Mouse (Mus musculus) cerebellum, adult 8-10 months (tissue): ENCODE measurements around the gene Clec18a.
"Not testable (repeated sequence)": the region's sequence is repeated elsewhere in the genome, so short reads cannot be mapped to it uniquely, and the experiment has no call there.

ENCODE experiments used
- DNase-seq: peaks from one replicate; pipeline ENCODE4 v3.0.0; 2022

Gene Clec18a

GRCm38 (mm10) chr8:111092326-111092725 is at the start of gene Clec18a:
TSS of gene Clec18a (minus strand) at chr8:111092426.
- DNase-seq: not testable (repeated sequence)

DNA sequence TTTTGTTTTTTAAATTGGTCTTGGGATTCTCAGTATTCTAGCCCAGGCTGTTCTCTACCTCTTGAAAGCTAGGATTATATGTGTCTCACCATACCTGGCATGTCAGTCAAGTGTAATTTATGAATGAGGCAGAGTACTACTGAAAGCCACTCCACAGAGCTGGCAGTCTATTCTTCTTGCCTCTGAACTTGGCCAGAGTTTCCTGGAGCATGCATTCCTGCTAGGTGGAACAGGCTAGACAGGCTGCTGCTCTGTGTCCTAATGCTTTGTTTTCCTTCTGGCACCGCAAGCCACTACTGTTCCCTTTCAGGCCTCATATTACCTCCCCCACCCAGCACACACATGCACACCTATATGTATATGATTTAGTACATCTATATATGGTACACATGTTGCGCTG is 38.5 kb upstream of the Clec18a start:
- no peak for DNase-seq

DNA sequence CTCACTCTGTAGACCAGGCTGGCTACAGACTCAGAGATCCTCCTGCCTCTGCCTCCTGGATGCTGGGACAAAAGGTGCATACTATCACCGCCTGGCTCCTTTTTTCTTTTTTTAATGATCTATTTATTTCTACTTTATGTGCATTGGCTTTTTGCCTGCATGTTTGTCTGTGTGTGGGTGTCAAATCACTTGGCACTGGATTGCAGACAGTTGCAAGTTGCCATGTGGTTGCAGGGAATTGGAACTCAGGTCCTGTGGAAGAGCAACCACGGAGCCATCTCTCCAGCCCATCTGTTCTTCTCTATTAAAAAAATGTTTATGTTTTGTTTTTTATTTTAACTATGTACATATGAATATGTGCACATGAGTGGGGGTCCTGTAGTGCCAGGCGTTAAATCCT is 27.3 kb upstream of the Clec18a start:
- no peak for DNase-seq

DNA sequence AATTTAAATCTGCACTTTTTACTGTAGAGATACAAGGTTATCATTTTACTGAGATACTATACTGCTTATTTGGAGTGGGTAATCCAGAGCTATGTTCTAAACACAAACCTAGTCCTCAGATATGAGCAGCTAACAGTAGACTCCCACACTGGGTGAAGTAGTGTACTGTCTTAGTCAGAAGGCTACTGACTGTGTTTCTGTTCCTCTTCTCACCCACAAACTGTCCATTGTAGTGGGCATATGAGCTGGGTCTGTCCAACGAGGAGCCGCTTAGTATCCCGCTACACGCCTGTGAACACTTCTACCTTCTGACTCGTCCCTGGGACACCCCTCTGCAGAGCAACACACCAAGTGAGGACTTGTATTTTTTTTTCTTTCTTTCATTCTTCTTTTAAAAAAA is 22.7 kb upstream of the Clec18a start:
- no peak for DNase-seq

- DNase-seq: not testable (repeated sequence)
Measured at GRCm38 (mm10) chr8:111094719-111095302, 2.6 kb upstream of the Clec18a start.

DNA sequence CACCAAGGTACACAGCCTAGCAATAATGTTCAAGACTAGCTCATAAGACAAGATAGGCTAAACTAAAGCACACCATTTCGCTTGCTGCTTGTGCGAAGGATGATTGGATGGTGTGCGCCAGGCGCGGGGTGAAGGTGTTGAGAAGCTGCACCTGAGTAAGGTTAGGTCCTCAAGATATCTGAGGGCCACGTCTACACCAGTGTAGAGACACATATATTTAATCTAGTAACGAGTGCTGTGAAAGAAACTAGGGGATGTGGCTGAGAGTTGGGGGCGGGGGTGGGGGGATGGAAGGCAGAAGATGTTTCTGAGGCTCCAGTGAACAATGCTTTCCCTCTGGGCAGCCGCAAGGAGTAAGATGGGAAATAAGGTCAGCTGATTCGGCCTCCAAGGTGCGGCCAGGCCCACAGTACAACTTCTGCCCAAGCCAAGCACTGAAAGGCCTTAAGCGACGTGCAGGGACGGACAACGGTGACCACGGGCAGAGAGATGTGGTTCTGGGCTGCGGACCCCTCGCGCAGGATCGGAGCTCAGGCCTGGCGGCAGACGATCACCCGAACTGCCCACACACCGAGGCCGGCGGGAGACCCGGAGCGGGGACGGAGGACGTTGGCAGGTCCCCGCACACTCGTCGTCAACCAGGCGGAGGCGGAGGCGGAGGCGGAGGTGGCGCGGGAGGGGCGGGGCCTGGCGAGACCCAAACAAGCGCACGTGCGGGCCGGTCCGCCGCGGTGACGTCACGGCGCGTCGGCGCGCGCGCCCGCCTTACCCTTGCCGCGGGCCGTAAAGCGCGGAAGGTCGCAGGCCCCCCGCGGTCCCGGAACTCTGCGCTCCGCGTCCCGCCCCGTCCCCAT is 1.9 kb upstream of the Clec18a start, which contains the start of gene Pdpr:
Gene Pdpr, plus strand, starts transcription at position 766 of the 854 bp plus-strand sequence.
- DNase-seq: peak; percentile 92

DNA sequence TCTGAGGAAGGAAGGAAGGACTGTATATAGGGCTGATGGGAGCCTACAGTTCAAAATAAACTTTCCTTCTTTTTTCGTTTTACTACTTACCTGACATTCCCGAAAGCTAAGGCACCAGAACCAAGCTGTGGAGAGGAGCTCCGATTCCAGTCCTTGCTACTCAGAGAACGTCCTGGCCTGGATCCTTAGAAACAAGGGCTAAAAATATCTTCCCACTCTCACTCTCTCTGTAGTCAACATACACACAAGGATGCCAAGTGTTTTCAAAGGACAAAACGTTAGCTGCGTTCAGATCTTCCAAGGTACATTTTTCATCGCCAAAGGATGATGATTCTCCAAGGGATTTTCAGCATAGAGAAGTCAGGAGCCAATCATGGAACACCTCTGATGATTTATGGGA is 520 bp downstream of the Clec18a start:
- no peak for DNase-seq

DNA sequence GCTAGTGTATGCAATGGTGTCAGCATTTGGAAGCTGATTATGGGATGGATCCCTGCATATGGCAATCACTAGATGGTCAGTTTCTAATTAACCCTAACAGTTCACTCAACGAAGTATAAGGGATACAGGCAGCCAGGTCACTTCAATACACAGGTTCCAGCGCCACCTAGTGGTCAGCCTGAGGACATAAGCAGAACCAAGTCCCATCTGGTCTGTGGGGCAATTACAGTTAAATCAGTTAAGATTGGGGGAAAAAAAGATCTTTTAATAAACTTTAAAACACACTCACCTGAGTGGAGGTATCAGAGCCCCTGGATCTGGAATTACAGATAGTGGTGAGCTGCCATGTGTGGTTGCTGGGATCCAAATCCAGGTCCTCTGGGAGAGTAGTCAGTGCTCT is 2.1 kb downstream of the Clec18a start:
- DNase-seq: peak; percentile 73

GRCm38 (mm10) chr8:111083936-111084335 is 8.3 kb downstream of the Clec18a start:
- DNase-seq: not testable (repeated sequence)

DNA sequence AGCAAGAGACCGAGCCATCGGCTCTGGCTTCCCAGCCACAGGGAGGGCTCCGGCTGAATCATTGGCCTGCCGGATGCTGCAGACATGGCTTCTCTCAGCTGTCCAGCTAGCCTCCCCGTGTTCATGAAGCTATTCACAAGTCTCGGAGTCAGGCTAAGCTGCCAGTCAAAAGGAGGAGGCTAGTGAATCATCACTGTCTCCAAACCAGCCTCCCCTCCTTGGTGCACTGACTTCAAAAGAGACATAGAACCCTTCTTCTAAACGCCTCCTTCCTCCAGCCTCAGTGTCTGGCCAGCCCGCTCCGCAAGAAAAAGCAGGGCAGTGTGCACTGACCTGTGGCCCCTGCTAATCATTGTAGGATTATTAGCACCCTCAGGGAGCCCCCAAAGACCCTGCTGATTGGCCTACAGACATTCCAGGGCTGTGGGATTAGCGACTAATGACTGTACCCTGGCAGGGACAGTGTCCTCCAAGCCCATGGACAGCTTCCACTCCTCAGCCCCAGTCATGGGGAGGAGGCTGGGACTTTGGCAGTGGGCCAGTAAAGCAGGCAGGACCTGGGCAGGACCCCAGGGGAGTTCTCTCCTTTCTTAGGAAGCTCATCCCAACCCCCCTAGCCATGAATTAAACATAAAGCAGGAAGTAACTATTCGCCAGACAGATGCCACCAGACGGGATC is 10.5 kb downstream of the Clec18a start:
- DNase-seq: no peak

- DNase-seq: no peak
Measured at GRCm38 (mm10) chr8:111079861-111080271, 12.4 kb downstream of the Clec18a start.

GRCm38 (mm10) chr8:111079461-111079860 is 12.8 kb downstream of the Clec18a start:
- no peak for DNase-seq

GRCm38 (mm10) chr8:111075926-111076325 is 16.3 kb downstream of the Clec18a start:
- DNase-seq: no peak

DNA sequence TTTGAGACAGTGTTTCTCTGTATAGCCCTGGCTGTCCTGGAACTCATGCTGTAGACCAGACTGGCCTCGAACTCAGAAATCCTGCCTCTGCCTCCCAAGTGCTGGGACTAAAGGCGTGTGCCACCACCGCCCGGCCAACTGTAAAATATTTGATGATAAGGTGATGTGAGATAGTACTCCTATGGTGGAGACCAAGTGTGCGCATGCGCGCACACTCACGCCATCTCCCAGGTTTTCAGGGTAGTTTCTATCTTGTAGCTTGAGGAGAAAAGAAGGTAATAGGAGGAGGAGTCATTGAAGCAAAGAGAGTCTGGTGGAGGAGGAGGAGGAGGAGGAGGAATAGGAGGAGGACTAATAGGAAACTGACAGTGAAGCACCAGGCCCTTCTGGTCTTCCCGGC is 23.6 kb downstream of the Clec18a start:
- not testable (repeated sequence) for DNase-seq

GRCm38 (mm10) chr8:111067439-111067838 is 24.8 kb downstream of the Clec18a start:
- no peak for DNase-seq

DNA sequence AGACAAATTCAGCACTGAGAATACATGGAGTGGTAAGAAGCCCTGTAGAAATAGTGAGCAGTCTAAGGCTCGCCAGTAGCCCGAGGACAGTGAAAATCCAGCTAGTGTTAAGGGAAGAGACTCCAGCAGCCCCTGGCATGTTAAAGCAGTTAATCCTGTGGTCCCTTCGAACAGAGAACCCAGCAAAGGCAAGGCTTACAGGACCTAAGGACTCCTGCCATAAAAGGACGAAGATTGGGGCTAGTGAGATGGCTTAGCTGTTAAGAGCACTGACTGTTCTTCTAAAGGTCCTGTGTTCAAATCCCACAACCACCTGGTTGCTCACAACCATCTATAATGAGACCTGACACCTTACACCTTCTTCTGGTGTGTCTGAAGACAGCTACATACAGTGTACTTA is 25.9 kb downstream of the Clec18a start:
- DNase-seq: no peak

DNA sequence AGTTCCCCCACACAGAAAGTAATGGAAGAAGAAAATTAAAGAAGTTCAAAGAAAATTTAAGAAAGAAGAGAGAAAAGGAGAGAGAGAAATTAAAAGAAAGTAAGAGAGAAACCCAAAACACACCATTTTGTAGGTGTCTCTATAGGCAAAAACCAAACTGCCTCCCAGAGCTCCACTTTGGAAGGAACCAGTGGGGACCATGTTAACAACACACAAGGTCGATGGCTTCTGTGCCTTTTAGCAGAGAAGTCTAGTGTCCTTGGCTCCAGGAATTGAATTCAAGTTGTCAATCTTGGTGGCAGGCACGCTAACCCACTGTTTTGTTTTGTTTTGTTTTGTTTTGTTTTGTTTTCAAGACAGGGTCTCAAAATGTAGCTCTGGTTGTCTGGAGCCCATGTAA is 29.3 kb downstream of the Clec18a start:
- no peak for DNase-seq

DNA sequence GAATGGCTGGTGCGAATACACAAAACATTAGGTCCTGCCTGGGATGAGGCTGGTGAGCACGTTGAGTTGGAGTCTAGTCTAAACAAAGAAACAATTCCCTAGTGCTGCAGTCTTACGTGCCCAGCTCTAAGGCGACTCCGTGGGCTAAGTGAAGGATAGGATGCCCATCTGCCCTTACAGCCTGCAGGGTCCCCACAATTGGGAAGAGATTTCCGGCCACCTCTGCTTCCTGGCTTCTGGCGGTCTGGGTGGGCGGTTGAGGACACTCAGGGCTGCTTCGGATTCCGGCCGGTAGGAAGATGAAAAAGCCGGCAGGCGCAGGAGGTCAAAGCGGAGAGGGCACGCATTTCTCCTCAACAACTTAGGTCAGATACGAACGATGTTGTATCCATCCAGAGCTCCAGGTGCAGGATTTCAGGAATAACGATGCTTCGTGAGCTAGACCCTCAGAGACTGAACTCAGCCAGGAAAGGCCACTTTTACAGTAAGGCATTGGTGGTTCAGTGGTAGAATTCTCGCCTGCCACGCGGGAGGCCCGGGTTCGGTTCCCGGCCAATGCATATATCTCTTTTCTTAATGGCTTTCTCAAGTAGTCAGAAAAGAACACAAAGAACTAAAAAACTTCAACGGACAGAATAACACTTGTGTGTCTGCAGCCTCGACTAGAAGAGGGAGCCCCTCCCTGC is 30.0 kb downstream of the Clec18a start:
- DNase-seq: peak; percentile 95

GRCm38 (mm10) chr8:111061688-111062071 is 30.5 kb downstream of the Clec18a start:
- DNase-seq: no peak

DNA sequence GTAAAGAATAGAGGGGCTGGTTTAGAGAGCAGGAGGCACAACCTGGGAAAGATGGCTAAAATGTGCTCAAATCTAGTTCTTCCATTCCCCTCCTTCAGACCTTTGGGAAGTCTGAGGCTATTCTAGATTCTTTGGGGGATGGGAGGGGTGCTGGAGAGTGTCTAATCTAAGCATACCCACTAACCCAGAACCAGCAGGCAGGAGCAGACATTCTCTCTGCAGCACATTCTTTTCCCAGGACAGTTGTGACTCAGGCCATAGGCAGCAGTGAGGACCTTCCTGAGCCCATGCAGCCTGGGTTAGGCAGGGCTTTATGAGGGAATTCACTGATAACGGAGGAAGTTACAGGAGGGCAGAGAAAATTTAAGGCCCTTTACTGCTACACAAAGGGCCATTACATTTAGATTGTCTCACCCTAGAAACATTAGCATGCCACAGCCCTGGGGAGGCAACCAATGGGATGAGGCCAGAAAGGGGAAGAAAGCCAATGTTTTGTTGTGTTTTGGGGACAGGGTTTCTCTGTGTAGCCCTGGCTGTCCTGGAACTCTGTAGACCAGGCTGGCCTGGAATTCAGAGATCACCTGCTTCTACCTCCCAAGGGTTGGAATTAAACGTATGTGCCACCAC is 33.2 kb downstream of the Clec18a start:
- no peak for DNase-seq

DNA sequence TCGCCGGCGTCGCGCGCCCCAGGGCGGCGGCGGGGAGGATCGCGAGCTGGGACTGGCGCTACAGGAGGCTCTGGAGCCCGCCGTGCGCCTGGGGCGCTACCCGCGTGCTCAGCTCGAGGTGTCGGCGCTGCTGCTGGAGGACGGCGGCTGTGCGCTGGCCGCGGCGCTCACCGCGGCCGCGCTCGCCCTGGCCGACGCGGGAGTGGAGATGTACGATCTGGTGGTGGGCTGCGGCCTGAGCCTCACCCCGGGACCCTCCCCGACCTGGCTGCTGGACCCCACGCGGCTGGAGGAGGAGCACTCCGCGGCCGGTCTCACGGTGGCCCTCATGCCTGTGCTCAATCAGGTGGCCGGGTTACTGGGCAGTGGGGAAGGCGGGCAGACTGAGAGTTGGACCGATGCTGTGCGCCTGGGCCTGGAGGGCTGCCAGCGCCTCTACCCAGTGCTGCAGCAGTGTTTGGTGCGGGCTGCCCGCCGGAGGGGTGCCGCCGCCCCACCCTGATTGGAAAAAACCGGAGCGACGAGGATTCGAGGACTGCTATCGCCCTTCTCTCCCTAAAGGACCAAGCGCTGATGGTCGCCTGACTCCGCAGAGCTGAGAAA is 35.4 kb downstream of the Clec18a start:
- peak; percentile 38 for DNase-seq

GRCm38 (mm10) chr8:111056158-111056663 is 36.0 kb downstream of the Clec18a start, which contains the start of gene Exosc6:
TSS of gene Exosc6 (plus strand) at chr8:111056339.
- peak; percentile 89 for DNase-seq
